Mouse (Mus musculus) heart, embryonic 12.5 days (tissue): ENCODE results near the gene Mettl21c. TPM values are rescaled to one million over a fixed set of nuclear protein-coding genes. Genes with fewer than 3 reads are reported as not detected.
"Not testable (repeated sequence)": the region's sequence is repeated elsewhere in the genome, so short reads cannot be mapped to it uniquely, and the experiment has no call there.

ENCODE experiments used
- ATAC-seq: fragments of 200-750 bp; cut with Nextera tagmentation; 2 replicates; pipeline ENCODE4 v1.8.0; 2017; ENCODE audit warnings: moderate TSS enrichment, moderate library complexity; ENCODE audit not compliant: insufficient number of reproducible peaks, low FRiP score
- H3K27ac ChIP-seq: fragments of 300-500 bp; sonication (generic); 2 replicates; pipeline ENCODE4 v1.5.1; 2016; ENCODE audit warnings: mild to moderate bottlenecking, moderate library complexity; ENCODE audit not compliant: poor library complexity, severe bottlenecking
- H3K27me3 ChIP-seq: fragments of 300-500 bp; sonication (generic); replicated peaks from 2 replicates; pipeline ENCODE4 v1.6.1; 2016; ENCODE audit warnings: mild to moderate bottlenecking, moderate library complexity
- H3K36me3 ChIP-seq: fragments of 300-500 bp; sonication (generic); 2 replicates; pipeline ENCODE4 v1.6.1; 2016; ENCODE audit warnings: mild to moderate bottlenecking, moderate library complexity
- H3K4me1 ChIP-seq: fragments of 300-500 bp; sonication (generic); replicated peaks from 2 replicates; pipeline ENCODE4 v1.6.1; 2016; ENCODE audit warnings: mild to moderate bottlenecking
- H3K4me2 ChIP-seq: fragments of 300-500 bp; sonication (generic); 2 replicates; pipeline ENCODE4 v1.6.1; 2016; ENCODE audit warnings: mild to moderate bottlenecking, moderate library complexity
- H3K4me3 ChIP-seq: fragments of 300-500 bp; sonication (generic); 2 replicates; pipeline ENCODE4 v1.5.1; 2016; ENCODE audit warnings: mild to moderate bottlenecking
- H3K9ac ChIP-seq: fragments of 300-500 bp; sonication (generic); 2 replicates; pipeline ENCODE4 v1.6.1; 2016; ENCODE audit warnings: mild to moderate bottlenecking, moderate library complexity
- H3K9me3 ChIP-seq: fragments of 300-500 bp; sonication (generic); replicated peaks from 2 replicates; pipeline ENCODE4 v1.6.1; 2016; ENCODE audit warnings: mild to moderate bottlenecking, moderate library complexity
- WGBS: fragments of 180-500 bp; shearing (Covaris S2); methylation state at CpG from one replicate; pipeline ENCODE4 v1.1.7; 2016; 5-methylcytosine and 5-hydroxymethylcytosine counted together
- polyA plus RNA-seq: library from polyadenylated mRNA; unstranded; fragments of >200 nt; fragmentation: Nextera tagmentation; extraction: Ambion mirVana; gene quantifications from 2 replicates; pipeline ENCODE4 v1.2.1, GENCODE M21; 2016

Gene Mettl21c
- 0.39 and 0.43 TPM in 2 replicates for polyA plus RNA-seq

DNA sequence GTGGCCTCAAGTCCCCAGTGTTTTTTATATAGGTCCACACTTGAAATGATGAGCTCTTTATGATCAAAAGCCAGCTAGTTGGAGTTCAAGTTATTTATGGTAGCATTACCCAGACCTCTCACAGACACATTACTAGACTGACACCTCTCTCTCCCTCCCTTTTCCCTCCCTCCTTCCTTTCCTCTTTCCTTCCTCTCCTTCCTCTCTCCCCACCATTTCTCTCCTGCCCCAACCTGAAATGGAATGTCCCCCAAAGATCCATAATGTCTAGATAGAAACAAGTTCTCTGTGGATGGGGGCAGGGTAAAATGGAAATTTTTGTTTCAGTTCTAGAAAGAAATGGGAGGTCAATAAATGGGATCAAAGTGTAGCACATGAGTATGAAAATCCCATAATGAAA is at the start of gene Mettl21c:
Gene Mettl21c, minus strand, starts transcription at position 101 of the 400 bp plus-strand sequence.
- Histone ChIP-seq H3K27ac (no peak within 1 kb of the TSS), H3K4me3 (no peak within 1 kb of the TSS), H3K4me2 (no peak within 1 kb of the TSS), H3K4me1 (no peaks in the 10 kb centered on the region), H3K9me3 (no peaks in the 10 kb centered on the region), H3K27me3 (no peaks in the 10 kb centered on the region), H3K9ac (no peak within 1 kb of the TSS), H3K36me3 (no peaks in the 10 kb centered on the region)
- ATAC-seq = no peak

DNA sequence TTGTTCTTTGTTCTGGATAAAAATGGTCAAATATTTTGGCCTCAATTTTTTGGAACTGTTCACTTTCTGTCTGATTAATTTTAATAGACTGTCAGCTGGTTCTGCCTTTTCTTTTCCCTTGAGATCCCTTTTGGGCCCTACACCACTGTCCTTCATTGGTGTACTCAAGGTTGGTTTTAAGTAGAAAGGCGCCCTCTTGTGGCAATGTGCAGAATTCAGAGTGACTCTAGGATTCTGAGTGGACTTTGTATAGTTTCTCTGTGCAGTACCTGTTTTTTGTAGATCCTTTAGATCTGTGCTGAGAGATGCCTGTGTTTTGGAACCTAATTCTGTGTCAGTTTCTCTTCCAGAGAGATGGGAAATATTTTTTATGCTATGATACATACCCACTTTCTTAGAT is 44.8 kb upstream of the Mettl21c start:
- Histone ChIP-seq H3K27ac (no peak overlapping the region), H3K9ac (no peak overlapping the region), H3K27me3 (no peaks in the 10 kb centered on the region), H3K4me1 (no peaks in the 10 kb centered on the region), H3K4me2 (no peak overlapping the region), H3K9me3 (no peaks in the 10 kb centered on the region), H3K36me3 (no peaks in the 10 kb centered on the region), H3K4me3 (no peak overlapping the region)
- no peak for ATAC-seq
- 0% methylated on average over 1 of the region's 1 CpGs for WGBS

DNA sequence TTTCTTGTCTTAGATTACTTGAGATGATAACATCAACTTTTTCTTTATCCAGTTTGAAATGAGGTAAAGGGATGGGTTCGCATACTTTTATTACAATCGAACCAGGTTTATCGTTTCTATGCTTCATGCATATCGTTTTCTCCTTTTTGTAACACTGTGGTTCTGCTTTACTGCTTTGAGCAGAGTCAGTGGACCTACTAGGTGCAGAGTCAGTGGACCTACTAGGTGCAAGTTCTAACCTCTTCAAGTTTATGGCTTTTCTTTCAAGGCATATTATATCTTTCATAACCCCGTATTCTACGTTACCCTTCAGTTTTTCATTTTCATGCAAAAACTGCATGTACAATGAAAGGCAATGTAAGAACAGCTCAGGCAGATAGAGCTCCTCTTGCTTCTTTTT is 43.6 kb upstream of the Mettl21c start:
- 95% methylated on average over 6 of the region's 6 CpGs for WGBS
- ATAC-seq = no peak
- Histone ChIP-seq H3K9me3 (no peaks in the 10 kb centered on the region), H3K4me1 (no peaks in the 10 kb centered on the region), H3K9ac (no peak overlapping the region), H3K27ac (no peak overlapping the region), H3K27me3 (no peaks in the 10 kb centered on the region), H3K4me3 (no peak overlapping the region), H3K36me3 (no peaks in the 10 kb centered on the region), H3K4me2 (no peak overlapping the region)

DNA sequence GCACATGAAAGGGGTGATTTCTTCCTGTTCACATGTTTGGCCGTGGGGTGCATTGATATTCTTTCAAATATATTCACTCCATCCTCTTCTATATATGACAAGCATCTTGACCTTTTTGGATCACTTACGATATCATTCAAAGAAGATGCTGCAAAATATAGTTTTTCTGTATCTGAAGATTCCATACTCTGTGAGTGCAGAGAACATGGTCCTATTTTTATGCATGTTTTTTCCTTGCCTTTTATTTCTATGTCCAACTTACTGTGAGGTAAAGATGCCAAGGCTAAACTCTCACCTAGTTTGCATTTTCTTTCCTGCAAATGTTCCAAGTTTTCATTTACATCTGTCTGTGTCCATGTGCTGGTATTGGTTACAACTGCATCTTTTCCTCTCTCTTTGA is 42.0 kb upstream of the Mettl21c start, which contains the start of gene Gm8251:
Gene Gm8251, minus strand, starts transcription at position 101 of the 400 bp plus-strand sequence.
- Histone ChIP-seq H3K4me1 (no peaks in the 10 kb centered on the region), H3K27me3 (no peaks in the 10 kb centered on the region), H3K36me3 (no peaks in the 10 kb centered on the region), H3K9ac (no peak within 1 kb of the TSS), H3K4me3 (no peak within 1 kb of the TSS), H3K9me3 (no peaks in the 10 kb centered on the region), H3K4me2 (no peak within 1 kb of the TSS), H3K27ac (no peak within 1 kb of the TSS)
- no peak for ATAC-seq
- WGBS = 79% methylated on average over 2 of the region's 2 CpGs

DNA sequence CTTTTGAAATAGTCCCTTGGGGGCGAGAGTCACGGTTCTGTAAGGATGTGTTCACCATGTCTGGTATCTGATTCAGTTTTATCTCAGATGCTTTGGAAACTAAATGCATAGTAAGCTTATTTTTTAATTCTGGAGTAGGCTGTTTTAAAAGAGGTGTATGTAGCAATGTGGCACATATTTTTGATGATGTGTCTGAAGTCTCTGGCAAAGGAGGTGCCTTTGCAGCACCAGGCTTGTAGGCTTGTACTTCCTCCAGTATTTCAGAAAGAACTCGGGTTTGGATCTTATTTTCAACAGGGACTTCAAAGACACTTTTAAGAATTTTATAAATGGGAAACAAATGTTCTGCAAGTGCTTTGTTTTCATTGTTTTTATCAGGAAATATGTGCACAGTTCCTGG is 38.0 kb upstream of the Mettl21c start:
- no peaks in the 10 kb centered on the region for H3K36me3 ChIP-seq
- H3K4me3 ChIP-seq = no peak overlapping the region
- H3K4me2 ChIP-seq = no peak overlapping the region
- H3K9me3 ChIP-seq = no peaks in the 10 kb centered on the region
- no peak overlapping the region for H3K9ac ChIP-seq
- H3K4me1 ChIP-seq = no peaks in the 10 kb centered on the region
- whole genome bisulfite sequencing = 73% methylated on average over 3 of the region's 3 CpGs
- no peak overlapping the region for H3K27ac ChIP-seq
- no peaks in the 10 kb centered on the region for H3K27me3 ChIP-seq
- no peak for ATAC-seq

DNA sequence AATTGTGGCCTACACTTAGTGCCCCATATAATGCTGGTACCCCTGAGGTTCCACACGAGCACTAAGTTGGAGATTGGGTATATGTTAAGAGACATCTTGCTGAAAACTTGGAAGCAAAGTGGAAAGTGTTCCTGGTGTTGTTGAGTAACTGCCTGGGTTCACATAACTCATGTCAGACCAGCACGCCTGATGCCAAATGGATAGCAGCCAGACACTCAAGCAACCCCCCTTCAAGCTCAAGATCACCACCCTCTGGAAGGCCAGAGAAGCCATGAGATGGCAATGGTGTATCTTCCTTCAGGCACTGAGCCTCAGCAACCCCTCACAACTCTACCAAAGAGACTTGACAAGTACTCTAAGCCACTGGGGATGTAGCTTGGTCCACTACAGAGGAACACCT is 26.7 kb upstream of the Mettl21c start:
- Histone ChIP-seq H3K4me3 (no peak overlapping the region), H3K36me3 (no peaks in the 10 kb centered on the region), H3K9ac (no peak overlapping the region), H3K4me1 (no peaks in the 10 kb centered on the region), H3K4me2 (no peak overlapping the region), H3K9me3 (no peaks in the 10 kb centered on the region), H3K27me3 (no peaks in the 10 kb centered on the region), H3K27ac (no peak overlapping the region)
- 74% methylated on average over 2 of the region's 2 CpGs for WGBS
- ATAC-seq = no peak

DNA sequence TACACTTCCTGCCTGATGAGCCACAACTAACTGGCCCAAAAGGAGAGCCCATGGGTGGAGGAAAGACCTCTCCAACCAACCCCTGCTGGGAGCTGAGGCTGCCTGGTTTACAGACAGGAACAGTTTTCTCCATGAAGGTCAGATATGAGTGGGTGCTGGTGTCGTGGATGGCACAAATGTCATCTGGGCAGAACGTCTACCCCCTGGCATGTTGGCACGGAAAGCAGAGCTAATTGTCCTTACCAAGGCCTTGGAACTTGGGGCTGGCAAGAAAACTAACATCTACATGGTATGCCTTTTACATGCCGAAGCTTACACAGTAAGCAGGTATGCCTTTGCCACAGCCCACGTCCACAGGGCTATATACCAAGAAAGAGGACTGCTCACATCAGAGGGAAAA is 25.9 kb upstream of the Mettl21c start:
- H3K9ac ChIP-seq, H3K4me2 ChIP-seq, H3K4me3 ChIP-seq, H3K36me3 ChIP-seq, H3K27me3 ChIP-seq, H3K4me1 ChIP-seq, H3K27ac ChIP-seq, H3K9me3 ChIP-seq, ATAC-seq: not testable (repeated sequence)
- 67% methylated on average over 5 of the region's 5 CpGs for WGBS

DNA sequence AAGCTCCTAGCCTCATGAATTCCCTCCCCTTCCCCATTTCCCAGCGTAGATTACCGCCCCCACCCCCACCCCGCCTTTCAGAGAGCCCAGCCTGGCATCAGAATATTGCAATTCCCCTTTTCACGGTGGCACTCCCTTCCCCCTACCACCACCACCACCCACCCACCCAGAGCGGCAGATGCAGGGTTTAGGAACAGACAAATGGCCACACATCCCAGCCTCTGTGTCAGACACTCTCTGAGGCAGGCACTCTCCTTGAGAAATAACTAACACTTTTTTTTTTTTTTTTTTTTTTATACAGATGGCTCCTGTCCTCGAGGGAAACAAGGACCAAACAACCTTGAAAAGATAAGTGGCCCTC is 22.7 kb upstream of the Mettl21c start:
- no peaks in the 10 kb centered on the region for H3K9me3 ChIP-seq
- H3K27ac ChIP-seq = no peak overlapping the region
- H3K36me3 ChIP-seq = no peaks in the 10 kb centered on the region
- H3K9ac ChIP-seq = peak overlapping the region; percentile 65
- peak overlapping the region; percentile 57 for H3K4me3 ChIP-seq
- H3K4me2 ChIP-seq = peak overlapping the region; percentile 75
- no peaks in the 10 kb centered on the region for H3K27me3 ChIP-seq
- WGBS = 3% methylated on average over 6 of the region's 6 CpGs
- no peaks in the 10 kb centered on the region for H3K4me1 ChIP-seq
- ATAC-seq = no peak

DNA sequence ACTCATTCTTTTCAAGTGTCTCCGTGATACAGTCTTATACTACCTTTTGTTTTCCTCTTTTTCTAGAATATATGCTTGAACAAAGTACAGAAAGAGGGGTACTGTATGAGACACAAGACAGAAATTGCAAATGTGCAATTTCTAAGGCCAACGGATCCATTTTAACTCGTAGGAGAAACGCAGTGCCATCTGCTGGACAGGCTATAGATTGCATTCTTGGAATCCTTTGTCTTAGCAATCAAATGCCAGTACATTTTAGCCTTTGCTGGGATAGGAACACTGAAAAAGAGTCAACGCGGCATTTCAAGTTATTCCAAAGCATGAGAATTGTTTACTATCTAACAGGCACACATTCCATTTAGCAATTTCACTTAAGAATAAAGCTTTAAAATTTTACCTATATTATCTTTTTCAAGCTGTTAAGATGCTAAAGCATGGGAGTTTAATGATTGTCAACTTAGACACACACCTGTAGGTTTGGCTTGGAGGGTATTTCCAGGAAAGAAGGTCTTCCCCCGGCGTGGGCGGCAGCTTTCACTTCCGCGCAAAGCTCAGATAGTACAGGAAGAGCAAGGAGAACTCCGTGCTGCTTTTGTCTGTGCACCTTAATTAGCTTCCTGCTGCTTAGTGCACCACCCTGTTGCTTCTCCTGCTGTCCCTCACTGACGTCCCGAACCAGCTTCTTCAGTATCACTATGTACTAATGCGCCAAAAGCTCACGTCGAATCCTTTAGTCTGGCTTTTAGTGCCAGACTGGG is 22.1 kb upstream of the Mettl21c start:
- Histone ChIP-seq H3K4me1 (no peaks in the 10 kb centered on the region), H3K9me3 (no peaks in the 10 kb centered on the region), H3K9ac (peak overlapping the region; percentile 65), H3K36me3 (no peaks in the 10 kb centered on the region), H3K4me2 (peak overlapping the region; percentile 75), H3K4me3 (peak overlapping the region; percentile 57), H3K27me3 (no peaks in the 10 kb centered on the region), H3K27ac (no peak overlapping the region)
- WGBS = 1% methylated on average over 17 of the region's 17 CpGs
- ATAC-seq = no peak

DNA sequence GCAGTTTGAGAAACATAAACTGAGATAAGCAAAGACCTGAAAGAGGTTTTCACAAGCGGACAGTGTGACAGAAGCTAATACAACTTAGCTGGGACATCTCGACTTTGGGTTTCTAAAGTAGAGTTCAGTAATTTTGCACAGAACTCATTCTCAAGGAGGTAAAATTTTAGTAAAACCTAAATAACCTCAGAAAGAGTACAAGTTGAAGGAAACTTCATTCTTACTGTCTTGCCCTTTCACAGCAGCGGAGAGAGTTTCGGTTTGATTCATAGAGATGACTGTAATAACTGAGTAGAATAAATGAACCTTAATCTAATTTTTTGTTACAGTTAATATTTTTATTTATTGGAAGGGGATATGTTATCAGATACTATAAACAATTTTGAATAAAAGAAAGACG is 13.1 kb upstream of the Mettl21c start:
- no peak overlapping the region for H3K4me3 ChIP-seq
- WGBS = 77% methylated on average over 5 of the region's 5 CpGs
- H3K27ac ChIP-seq = no peak overlapping the region
- H3K4me1 ChIP-seq = no peaks in the 10 kb centered on the region
- H3K27me3 ChIP-seq = no peaks in the 10 kb centered on the region
- no peaks in the 10 kb centered on the region for H3K36me3 ChIP-seq
- H3K9me3 ChIP-seq = no peaks in the 10 kb centered on the region
- H3K9ac ChIP-seq = no peak overlapping the region
- no peak overlapping the region for H3K4me2 ChIP-seq
- no peak for ATAC-seq

DNA sequence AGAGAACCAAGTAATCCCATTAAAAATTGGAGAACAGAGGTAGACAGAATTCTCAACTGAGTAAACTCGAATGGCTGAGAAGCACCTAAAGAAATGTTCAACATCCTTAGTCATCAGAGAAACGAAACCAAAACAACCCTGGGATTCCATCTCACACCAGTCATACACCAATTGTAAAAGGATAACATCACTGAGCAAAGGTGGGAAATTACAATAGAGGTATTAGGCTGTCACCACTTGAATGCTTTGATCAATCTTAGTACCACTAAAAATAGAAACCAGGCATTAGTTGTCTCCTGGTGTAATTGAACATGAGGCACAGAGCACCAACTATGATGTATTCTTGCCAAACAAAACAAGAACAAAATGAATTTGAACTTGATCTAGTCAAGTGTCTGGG is 12.4 kb upstream of the Mettl21c start:
- H3K27ac ChIP-seq = no peak overlapping the region
- ATAC-seq = no peak
- H3K36me3 ChIP-seq = no peaks in the 10 kb centered on the region
- H3K4me2 ChIP-seq = no peak overlapping the region
- no peaks in the 10 kb centered on the region for H3K4me1 ChIP-seq
- no peaks in the 10 kb centered on the region for H3K27me3 ChIP-seq
- WGBS = 68% methylated on average over 2 of the region's 2 CpGs
- no peak overlapping the region for H3K4me3 ChIP-seq
- H3K9me3 ChIP-seq = no peaks in the 10 kb centered on the region
- H3K9ac ChIP-seq = no peak overlapping the region

DNA sequence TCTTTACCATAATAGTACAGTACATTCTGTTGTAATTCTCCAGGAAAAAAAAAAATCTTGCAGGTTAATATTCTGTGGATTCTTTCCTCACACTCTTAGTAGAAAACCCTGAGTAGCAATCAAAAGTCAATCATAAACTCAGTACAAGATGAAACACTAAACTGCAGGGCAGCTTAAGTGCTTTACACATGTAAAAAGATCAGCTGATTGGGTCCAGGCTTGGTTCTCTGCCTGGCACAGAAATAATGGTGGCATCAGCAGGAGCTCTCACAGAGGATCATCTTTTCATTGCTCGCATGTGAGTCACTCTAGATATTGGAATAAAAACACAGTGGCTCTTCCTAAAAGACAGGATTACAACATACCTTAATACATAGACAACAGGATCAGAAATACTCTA is 7.8 kb upstream of the Mettl21c start:
- no peaks in the 10 kb centered on the region for H3K9me3 ChIP-seq
- WGBS = 90% methylated on average over 1 of the region's 1 CpGs
- no peak overlapping the region for H3K4me2 ChIP-seq
- no peak for ATAC-seq
- no peaks in the 10 kb centered on the region for H3K27me3 ChIP-seq
- H3K36me3 ChIP-seq = no peaks in the 10 kb centered on the region
- no peaks in the 10 kb centered on the region for H3K4me1 ChIP-seq
- no peak overlapping the region for H3K9ac ChIP-seq
- no peak overlapping the region for H3K27ac ChIP-seq
- no peak overlapping the region for H3K4me3 ChIP-seq
